8 mouse cellular contexts compared by ENCODE assay signal in the genomic region with DNA sequence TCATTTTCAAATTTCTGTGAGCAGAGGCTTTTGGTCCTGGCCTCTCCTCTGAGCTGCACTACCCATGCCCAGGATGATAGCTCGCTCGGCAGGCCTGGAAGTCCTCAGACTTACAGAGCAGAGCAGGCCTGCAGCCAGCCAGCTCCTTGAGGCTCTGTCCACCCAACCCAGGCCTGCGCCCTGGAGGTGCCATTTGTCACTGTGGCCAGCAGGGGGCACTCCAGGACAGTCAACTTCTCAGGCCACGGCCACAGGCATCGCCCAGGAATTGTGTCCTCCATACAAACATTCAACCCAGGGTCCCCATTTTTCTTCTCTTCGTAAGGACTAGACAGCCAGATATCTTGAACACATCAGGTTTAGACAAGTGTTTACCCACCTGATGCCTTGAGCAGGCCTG. TPM values are rescaled to one million over a fixed set of nuclear protein-coding genes. Genes with fewer than 3 reads are reported as not detected.
A peak's percentile ranks its signal among the peaks of the same experiment; 100 is the strongest.
DNase-seq lines count a peak whose midpoint lies in the region; ATAC-seq and TF ChIP-seq lines count a peak whose summit lies in the region.

No protein-coding gene starts in this region.

- no peak overlapping the region for H3K27ac ChIP-seq in ES-Bruce4 (ENCODE audit: insufficient read depth, low read length)
- H3K27ac ChIP-seq in forebrain, embryonic 15.5 days (replicated peaks): 0 out of 2 replicates have a peak overlapping the region, but pooled peaks have one; percentile 84
- H3K27ac ChIP-seq in liver, embryonic 16.5 days (ENCODE audit: low read length): no peak overlapping the region
- H3K27ac ChIP-seq in neural tube, embryonic 14.5 days (ENCODE audit: low read depth, low read length): no peak overlapping the region
- no peak overlapping the region for H3K27ac ChIP-seq in testis, adult 2 months (ENCODE audit: control insufficient read depth, insufficient read depth, low read depth, low read length)

- no peak for TF ChIP-seq POLR2A in ES-Bruce4 (IDR thresholded peaks at IDR 0.05; ENCODE audit: insufficient read depth, low read length)
- TF ChIP-seq POLR2A in testis, adult 2 months (IDR thresholded peaks at IDR 0.05; ENCODE audit: control insufficient read depth, low read depth, low read length): no peak

- ATAC-seq in forebrain, embryonic 15.5 days (replicated peaks): peak; percentile 73
- peak; percentile 30; the same call in 1 of the 2 replicates for ATAC-seq in liver, embryonic 16.5 days (ENCODE audit: low read depth)
- peak; percentile 84; the same call in 1 of the 2 replicates for ATAC-seq in neural tube, embryonic 14.5 days (ENCODE audit: low read depth)

- peak; percentile 94 for TF ChIP-seq CTCF in ES-Bruce4 (IDR thresholded peaks at IDR 0.05; ENCODE audit: low read depth, low read length)
- TF ChIP-seq CTCF in testis, adult 2 months (IDR thresholded peaks at IDR 0.05; ENCODE audit: control insufficient read depth, insufficient read depth, insufficient replicate concordance, low read depth, low read length): peak; percentile 98

- peaks cover 2% of the 10 kb centered on the region for H3K4me1 ChIP-seq in ES-Bruce4 (ENCODE audit: control insufficient read depth, insufficient read depth, low read length)
- H3K4me1 ChIP-seq in forebrain, embryonic 15.5 days: peaks cover 44% of the 10 kb centered on the region
- H3K4me1 ChIP-seq in liver, embryonic 16.5 days (ENCODE audit: control insufficient read depth, low read depth, low read length): no peaks in the 10 kb centered on the region
- peaks cover 8% of the 10 kb centered on the region; the same call in 1 of the 2 replicates for H3K4me1 ChIP-seq in neural tube, embryonic 14.5 days (ENCODE audit: control insufficient read depth, insufficient read depth, low read length)
- H3K4me1 ChIP-seq in testis, adult 2 months (ENCODE audit: control insufficient read depth, insufficient read depth, low read length): no peaks in the 10 kb centered on the region; the same call in 1 of the 2 replicates

- H3K4me3 ChIP-seq in ES-Bruce4 (ENCODE audit: low read depth, low read length): no peak overlapping the region
- H3K4me3 ChIP-seq in forebrain, embryonic 15.5 days: no peak overlapping the region
- H3K4me3 ChIP-seq in liver, embryonic 16.5 days (ENCODE audit: low read depth, low read length): no peak overlapping the region
- no peak overlapping the region for H3K4me3 ChIP-seq in neural tube, embryonic 14.5 days (ENCODE audit: low read depth, low read length)
- no peak overlapping the region for H3K4me3 ChIP-seq in testis, adult 2 months (ENCODE audit: control insufficient read depth, low read depth, low read length)

- no peak for TF ChIP-seq EP300 in ES-Bruce4 (IDR thresholded peaks at IDR 0.05; ENCODE audit: insufficient read depth, low read depth, low read length)

- no peaks in the 10 kb centered on the region for H3K9me3 ChIP-seq in ES-Bruce4 (replicated peaks; ENCODE audit: control insufficient read depth, insufficient read depth, low read length, poor library complexity, severe bottlenecking)
- H3K9me3 ChIP-seq in forebrain, embryonic 15.5 days: no peaks in the 10 kb centered on the region
- no peaks in the 10 kb centered on the region for H3K9me3 ChIP-seq in liver, embryonic 16.5 days (replicated peaks; ENCODE audit: control insufficient read depth, low read length)
- no peaks in the 10 kb centered on the region for H3K9me3 ChIP-seq in neural tube, embryonic 14.5 days (ENCODE audit: control insufficient read depth, low read length)

- peak; percentile 78 for DNase-seq in cerebellum, adult 11 months
- DNase-seq in heart, postnatal 36 days: peak; percentile 80 to 81
- peak; percentile 89 for DNase-seq in layer of hippocampus, adult 11-12 months (ENCODE audit: low spot score)

- no peak overlapping the region for H3K4me2 ChIP-seq in forebrain, embryonic 15.5 days (replicated peaks)
- H3K4me2 ChIP-seq in liver, embryonic 16.5 days (ENCODE audit: low read depth, low read length): no peak overlapping the region
- H3K4me2 ChIP-seq in neural tube, embryonic 14.5 days (ENCODE audit: low read depth, low read length): no peak overlapping the region

- H3K27me3 ChIP-seq in ES-Bruce4 (ENCODE audit: control insufficient read depth, insufficient read depth, low read length, poor library complexity, severe bottlenecking): no peaks in the 10 kb centered on the region
- H3K27me3 ChIP-seq in forebrain, embryonic 15.5 days: no peaks in the 10 kb centered on the region
- no peaks in the 10 kb centered on the region for H3K27me3 ChIP-seq in liver, embryonic 16.5 days (ENCODE audit: control insufficient read depth, insufficient read depth, low read depth, low read length)
- H3K27me3 ChIP-seq in neural tube, embryonic 14.5 days (ENCODE audit: control insufficient read depth, insufficient read depth, low read length): no peaks in the 10 kb centered on the region
- no peaks in the 10 kb centered on the region for H3K27me3 ChIP-seq in testis, adult 2 months (ENCODE audit: control insufficient read depth, insufficient read depth, low read length)

- no peaks in the 10 kb centered on the region for H3K36me3 ChIP-seq in ES-Bruce4 (ENCODE audit: control insufficient read depth, insufficient read depth, low read length, poor library complexity, severe bottlenecking)
- no peaks in the 10 kb centered on the region for H3K36me3 ChIP-seq in forebrain, embryonic 15.5 days
- no peaks in the 10 kb centered on the region for H3K36me3 ChIP-seq in liver, embryonic 16.5 days (ENCODE audit: control insufficient read depth, insufficient read depth)
- H3K36me3 ChIP-seq in neural tube, embryonic 14.5 days (ENCODE audit: control insufficient read depth, insufficient read depth, low read length): no peaks in the 10 kb centered on the region
- H3K36me3 ChIP-seq in testis, adult 2 months (ENCODE audit: control insufficient read depth, insufficient read depth, low read length): no peaks in the 10 kb centered on the region

- H3K9ac ChIP-seq in ES-Bruce4 (ENCODE audit: low read depth, poor library complexity, severe bottlenecking): no peak overlapping the region
- H3K9ac ChIP-seq in forebrain, embryonic 15.5 days (replicated peaks): no peak overlapping the region
- H3K9ac ChIP-seq in liver, embryonic 16.5 days (ENCODE audit: low read depth, low read length): no peak overlapping the region
- H3K9ac ChIP-seq in neural tube, embryonic 14.5 days (replicated peaks; ENCODE audit: low read depth, low read length): 0 out of 2 replicates have a peak overlapping the region, but pooled peaks have one; percentile 11

- WGBS in forebrain, embryonic 15.5 days: 5% methylated on average over 6 of the region's 6 CpGs
- 2% methylated on average over 6 of the region's 6 CpGs for WGBS in liver, embryonic 16.5 days (ENCODE audit: insufficient replicate concordance)
- 7% methylated on average over 6 of the region's 6 CpGs for WGBS in neural tube, embryonic 14.5 days

- intact Hi-C loops in heart, postnatal 36 days (cut with DNase I): loop anchor here (1.0 kb wide), 1 partner anchor 107 kb away; no protein-coding TSS in a partner anchor

RNA-seq across cellular contexts. Expression of gene Dmrtb1, which starts 53.9 kb away (rescaled TPM):
- 1.6 and 2.4 TPM in 2 replicates for polyA plus RNA-seq in ES-Bruce4 (2011; ENCODE audit: insufficient read depth, insufficient read length, low read depth, missing spikeins)
- 18.7 and 20.4 TPM in 2 replicates for polyA plus RNA-seq in forebrain, embryonic 15.5 days (2015; fragmentation: Nextera tagmentation; extraction: Ambion mirVana)
- not detected for total RNA-seq in heart, postnatal 36 days (2021)
- not detected in 2 replicates for polyA plus RNA-seq in liver, embryonic 16.5 days (2015; fragmentation: Nextera tagmentation; extraction: Ambion mirVana)
- polyA plus RNA-seq in neural tube, embryonic 14.5 days (2014; fragmentation: Nextera tagmentation; extraction: Ambion mirVana): 4.5 and 8.1 TPM in 2 replicates
- polyA plus RNA-seq in testis, adult 2 months (2012; rRNA removed): 921 and 1,095 TPM in 2 replicates

Comparison
In these comparisons a context has a peak if more than half of its experiments do, and no peak if none do; other contexts are left out.
1. ATAC-seq: peak in every context shown above with its lines; median percentile 84 in neural tube, embryonic 14.5 days; 73 in forebrain, embryonic 15.5 days; 30 in liver, embryonic 16.5 days.
2. RNA of gene Dmrtb1, which starts 53.9 kb away (polyA plus RNA-seq): 921 to 1,095 TPM in testis, adult 2 months; 18.7 to 20.4 TPM in forebrain, embryonic 15.5 days, 4.5 to 8.1 TPM in neural tube, embryonic 14.5 days, 1.6 to 2.4 TPM in ES-Bruce4 and not detected in liver, embryonic 16.5 days; every median in the first group is over 10 times any median in the second.
3. Peak in every context shown above with its lines, with median percentiles within 50 percentile points of each other: DNase-seq.